Mouse (Mus musculus) myocyte (in vitro differentiated cells): ENCODE measurements around the gene Eci2. TPM values are rescaled to one million over a fixed set of nuclear protein-coding genes. Genes with fewer than 3 reads are reported as not detected.
"Not testable (repeated sequence)": the region's sequence is repeated elsewhere in the genome, so short reads cannot be mapped to it uniquely, and the experiment has no call there.

Experiments used
- H3K27me3 ChIP-seq: one replicate; pipeline ENCODE4 v1.6.1; 2011; ENCODE audit not compliant: control insufficient read depth, insufficient read depth, insufficient read length
- H3K36me3 ChIP-seq: one replicate; pipeline ENCODE4 v1.6.1; 2011; ENCODE audit not compliant: control insufficient read depth, insufficient read depth
- H3K4me2 ChIP-seq: one replicate; pipeline ENCODE4 v1.6.1; 2011; ENCODE audit warnings: low read depth, control low read depth
- H3K4me3 ChIP-seq: one replicate; pipeline ENCODE4 v1.5.1; 2011; ENCODE audit warnings: mild to moderate bottlenecking, control low read depth, moderate library complexity
- H3K79me2 ChIP-seq: one replicate; pipeline ENCODE4 v1.6.1; 2011; ENCODE audit not compliant: control insufficient read depth, insufficient read depth
- H3ac ChIP-seq: one replicate; pipeline ENCODE4 v1.6.1; 2011; ENCODE audit not compliant: control insufficient read depth, insufficient read length
- CEBPB ChIP-seq: IDR thresholded peaks from 2 replicates; pipeline ENCODE4 v1.6.1; 2011; ENCODE audit warnings: mild to moderate bottlenecking, moderate library complexity; ENCODE audit not compliant: poor library complexity, insufficient read depth, severe bottlenecking
- E2F4 ChIP-seq: IDR thresholded peaks from one replicate; pipeline ENCODE4 v1.6.1; 2011; ENCODE audit warnings: mild to moderate bottlenecking, control low read depth, moderate library complexity; ENCODE audit not compliant: insufficient read depth
- MAX ChIP-seq: IDR thresholded peaks from one replicate; pipeline ENCODE4 v1.6.1; 2011; ENCODE audit warnings: low read depth, mild to moderate bottlenecking, control low read depth
- MYOD1 ChIP-seq, 3 experiments: IDR thresholded peaks; one replicate each; pipeline ENCODE4 v1.6.1; 2011; ENCODE audit warnings: control low read depth in 2 of 3, low read depth in 2 of 3, mild to moderate bottlenecking in 2 of 3, moderate library complexity in 1 of 3; ENCODE audit not compliant: insufficient read length in 2 of 3, control insufficient read depth in 1 of 3
- MYOG ChIP-seq, 3 experiments: IDR thresholded peaks; one replicate each; pipeline ENCODE4 v1.6.1; 2011; ENCODE audit warnings: control low read depth in 2 of 3, low read depth in 2 of 3, mild to moderate bottlenecking in 2 of 3; ENCODE audit not compliant: insufficient read length in 2 of 3, control insufficient read depth in 1 of 3, insufficient read depth in 1 of 3
- POLR2A ChIP-seq: IDR thresholded peaks from one replicate; pipeline ENCODE4 v1.6.1; 2011; ENCODE audit warnings: low read depth, mild to moderate bottlenecking, control low read depth, moderate library complexity; ENCODE audit not compliant: insufficient read length
- POLR2AphosphoS2 ChIP-seq: IDR thresholded peaks from one replicate; pipeline ENCODE4 v1.6.1; 2011; ENCODE audit warnings: low read depth, control low read depth; ENCODE audit not compliant: insufficient read length
- REST ChIP-seq: IDR thresholded peaks from one replicate; pipeline ENCODE4 v1.6.1; 2011; ENCODE audit warnings: mild to moderate bottlenecking, control low read depth, moderate library complexity; ENCODE audit not compliant: insufficient read depth, insufficient read length
- SRF ChIP-seq: IDR thresholded peaks from one replicate; pipeline ENCODE4 v1.6.1; 2011; ENCODE audit warnings: low read depth; ENCODE audit not compliant: control insufficient read depth, insufficient read length
- TCF12 ChIP-seq: IDR thresholded peaks from one replicate; pipeline ENCODE4 v1.6.1; 2011; ENCODE audit warnings: mild to moderate bottlenecking, control low read depth; ENCODE audit not compliant: poor library complexity, insufficient read depth, severe bottlenecking
- TCF3 ChIP-seq: IDR thresholded peaks from one replicate; pipeline ENCODE4 v1.6.1; 2011; ENCODE audit warnings: low read depth, control low read depth; ENCODE audit not compliant: insufficient read length
- USF1 ChIP-seq: IDR thresholded peaks from one replicate; pipeline ENCODE4 v1.6.1; 2011; ENCODE audit warnings: low read depth, mild to moderate bottlenecking, control low read depth, moderate library complexity
- polyA plus RNA-seq: library from polyadenylated mRNA; unstranded; fragments of >200 nt; fragmentation: generic; extraction: Trizol; gene quantifications from one replicate; pipeline ENCODE4 v1.2.1, GENCODE M21; 2012; ENCODE audit warnings: missing spikeins

The Eci2 gene
- polyA plus RNA-seq, 1 experiment: 62.9 TPM

- H3K36me3 ChIP-seq: peaks cover 19% of the 10 kb centered on the region
- no peaks in the 10 kb centered on the region for H3K79me2 ChIP-seq
- TF ChIP-seq POLR2A: no peak
- no peak for TF ChIP-seq REST
- TF ChIP-seq TCF3: no peak
- H3K4me2 ChIP-seq: no peak overlapping the region
- H3K27me3 ChIP-seq: no peaks in the 10 kb centered on the region
- H3K4me3 ChIP-seq: no peak overlapping the region
- no peak overlapping the region for H3ac ChIP-seq
These were observed 49.5 kb downstream of the Eci2 start for GRCm38 (mm10) chr13:34977410-34977809.

GRCm38 (mm10) chr13:34976116-34976515 is 50.8 kb downstream of the Eci2 start:
- Histone ChIP-seq H3K36me3 (peaks cover 19% of the 10 kb centered on the region), H3K79me2 (no peaks in the 10 kb centered on the region), H3K27me3 (no peaks in the 10 kb centered on the region), H3ac (no peak overlapping the region), H3K4me3 (no peak overlapping the region), H3K4me2 (no peak overlapping the region)
- TF ChIP-seq TCF3: no peak
- TF ChIP-seq MAX: no peak
- TF ChIP-seq POLR2A: no peak
- no peak for TF ChIP-seq MYOG (IDR thresholded peaks at IDR 0.05; ENCODE audit: control insufficient read depth in 1 of 3, insufficient read depth in 1 of 3, insufficient read length in 2 of 3, low read depth in 2 of 3)
- no peak for TF ChIP-seq E2F4
- no peak for TF ChIP-seq REST
- no peak for TF ChIP-seq USF1

- no peak overlapping the region for H3ac ChIP-seq
These were observed 53.1 kb downstream of the Eci2 start for GRCm38 (mm10) chr13:34973770-34974169.

GRCm38 (mm10) chr13:34973149-34973548 is 53.7 kb downstream of the Eci2 start:
- H3ac ChIP-seq: no peak overlapping the region
- H3K79me2 ChIP-seq: no peaks in the 10 kb centered on the region
- no peak for TF ChIP-seq POLR2A
- TF ChIP-seq MYOD1 (IDR thresholded peaks at IDR 0.05; ENCODE audit: control insufficient read depth in 1 of 3, insufficient read length in 2 of 3, low read depth in 2 of 3): no peak
- no peak for TF ChIP-seq E2F4
- no peak for TF ChIP-seq POLR2AphosphoS2
- no peak for TF ChIP-seq USF1
- no peak for TF ChIP-seq CEBPB
- TF ChIP-seq TCF12: no peak
- no peak for TF ChIP-seq REST
- no peak for TF ChIP-seq SRF
- TF ChIP-seq MYOG (IDR thresholded peaks at IDR 0.05; ENCODE audit: control insufficient read depth in 1 of 3, insufficient read depth in 1 of 3, insufficient read length in 2 of 3, low read depth in 2 of 3): no peak
- no peak for TF ChIP-seq TCF3
- TF ChIP-seq MAX: no peak
- H3K4me3 ChIP-seq: no peak overlapping the region
- no peak overlapping the region for H3K4me2 ChIP-seq
- peaks cover 12% of the 10 kb centered on the region for H3K36me3 ChIP-seq
- H3K27me3 ChIP-seq: no peaks in the 10 kb centered on the region

More at GRCm38 (mm10) chr13:34973770-34974169, 53.1 kb downstream of the Eci2 start:
- TF ChIP-seq USF1 (no peak), TCF12 (no peak), POLR2AphosphoS2 (no peak), TCF3 (no peak), CEBPB (no peak), E2F4 (no peak), MYOD1 (IDR thresholded peaks at IDR 0.05; ENCODE audit: control insufficient read depth in 1 of 3, insufficient read length in 2 of 3, low read depth in 2 of 3) (no peak), MAX (no peak), POLR2A (no peak), SRF (no peak), REST (no peak), MYOG (IDR thresholded peaks at IDR 0.05; ENCODE audit: control insufficient read depth in 1 of 3, insufficient read depth in 1 of 3, insufficient read length in 2 of 3, low read depth in 2 of 3) (no peak)
- Histone ChIP-seq H3K79me2 (no peaks in the 10 kb centered on the region), H3K27me3 (no peaks in the 10 kb centered on the region), H3K4me3 (no peak overlapping the region), H3K36me3 (peaks cover 16% of the 10 kb centered on the region), H3K4me2 (no peak overlapping the region)

GRCm38 (mm10) chr13:34972456-34972855 is 54.4 kb downstream of the Eci2 start:
- not testable (repeated sequence) for H3K4me3 ChIP-seq, H3ac ChIP-seq, H3K79me2 ChIP-seq, H3K36me3 ChIP-seq, H3K4me2 ChIP-seq, H3K27me3 ChIP-seq

GRCm38 (mm10) chr13:34965647-34966046 is 61.2 kb downstream of the Eci2 start:
- not testable (repeated sequence) for H3K79me2 ChIP-seq, H3K27me3 ChIP-seq, H3K36me3 ChIP-seq, H3K4me2 ChIP-seq, H3K4me3 ChIP-seq, H3ac ChIP-seq
